ENCODE assay signal across 26 mouse cellular contexts in genomic region chr8:57351861-57352260, GRCm38 (mm10). TPM values are rescaled to one million over a fixed set of nuclear protein-coding genes. Genes with fewer than 3 reads are reported as not detected.
DNase-seq lines count a peak whose midpoint lies in the region; ATAC-seq lines count a peak whose summit lies in the region.
"Had no signal": no experiment of that assay in that cellular context is flagged by ENCODE, and none has a peak within 500 bp of the region (broad histone marks: within the 10 kb centered on the region; RNA-seq: fewer than 3 reads in every experiment).

No protein-coding gene starts in this region.

- peaks cover 80% of the 10 kb centered on the region for H3K27me3 ChIP-seq in neural tube, embryonic 15.5 days (replicated peaks)
- peaks cover 79% of the 10 kb centered on the region for H3K27me3 ChIP-seq in liver, embryonic 12.5 days (replicated peaks)
- H3K27me3 ChIP-seq: CH12.LX, Patski had no signal

- no peak overlapping the region for H3K27ac ChIP-seq in neural tube, embryonic 15.5 days (replicated peaks)
- H3K27ac ChIP-seq in liver, embryonic 12.5 days, result no peak overlapping the region
- H3K27ac ChIP-seq: embryonic facial prominence, embryonic 10.5 days; embryonic facial prominence, embryonic 12.5 days; forebrain, embryonic 13.5 days; forebrain, embryonic 15.5 days had no signal

- ATAC-seq in neural tube, embryonic 15.5 days (ENCODE audit: low FRiP score), result no peak
- ATAC-seq in liver, embryonic 12.5 days, result no peak
- ATAC-seq: activated CD4-positive, CD25-positive, alpha-beta regulatory T cell, adult 4 months; CD4-positive, CD25-positive, alpha-beta regulatory T cell, adult 4 months; forebrain, embryonic 13.5 days; forebrain, embryonic 15.5 days; forebrain, postnatal 0 days; Patski had no signal

- peaks cover 9% of the 10 kb centered on the region for H3K4me1 ChIP-seq in neural tube, embryonic 15.5 days
- H3K4me1 ChIP-seq in liver, embryonic 12.5 days, result no peaks in the 10 kb centered on the region

- H3K9ac ChIP-seq in neural tube, embryonic 15.5 days (replicated peaks), result no peak overlapping the region
- no peak overlapping the region for H3K9ac ChIP-seq in liver, embryonic 12.5 days
- H3K9ac ChIP-seq: embryonic facial prominence, embryonic 12.5 days; forebrain, embryonic 13.5 days; forebrain, embryonic 15.5 days; forebrain, postnatal 0 days had no signal

- H3K4me2 ChIP-seq in neural tube, embryonic 15.5 days, result no peak overlapping the region
- H3K4me2 ChIP-seq in liver, embryonic 12.5 days, result no peak overlapping the region
- H3K4me2 ChIP-seq: embryonic facial prominence, embryonic 12.5 days; forebrain, embryonic 13.5 days; forebrain, embryonic 15.5 days had no signal

- DNase-seq in heart, adult 11 months, result peak; percentile 66
- no peak for DNase-seq in heart, adult 18-20 months
- DNase-seq in neural tube, embryonic 10.5 days (ENCODE audit: extremely low spot score, low spot score), result peak; percentile 13
- DNase-seq: adrenal gland, adult 8-10 months; adrenal gland, postnatal 14 days; adrenal gland, postnatal 36 days; B cell, adult 2 months; cerebellum, adult 11-12 months; cerebellum, adult 2 months; cerebellum, adult 9-10 months; cerebellum, postnatal 10 days; cerebellum, postnatal 25 days; forebrain, postnatal 0 days had no signal

- no peak overlapping the region for H3K4me3 ChIP-seq in neural tube, embryonic 15.5 days (replicated peaks)
- no peak overlapping the region for H3K4me3 ChIP-seq in liver, embryonic 12.5 days
- H3K4me3 ChIP-seq: embryonic facial prominence, embryonic 10.5 days; embryonic facial prominence, embryonic 12.5 days; forebrain, embryonic 13.5 days; forebrain, embryonic 15.5 days had no signal

- WGBS in neural tube, embryonic 15.5 days, result 29% methylated on average over 2 of the region's 2 CpGs
- 26% methylated on average over 2 of the region's 2 CpGs for WGBS in liver, embryonic 12.5 days (ENCODE audit: insufficient replicate concordance)

- H3K9me3 ChIP-seq in neural tube, embryonic 15.5 days (replicated peaks), result no peaks in the 10 kb centered on the region
- no peaks in the 10 kb centered on the region for H3K9me3 ChIP-seq in liver, embryonic 12.5 days (replicated peaks)
- H3K9me3 ChIP-seq: embryonic facial prominence, embryonic 10.5 days; embryonic facial prominence, embryonic 12.5 days; forebrain, embryonic 13.5 days; forebrain, embryonic 15.5 days; G1E had no signal

- H3K36me3 ChIP-seq in neural tube, embryonic 15.5 days, result no peaks in the 10 kb centered on the region
- H3K36me3 ChIP-seq in liver, embryonic 12.5 days, result no peaks in the 10 kb centered on the region
- H3K36me3 ChIP-seq: embryonic facial prominence, embryonic 10.5 days; embryonic facial prominence, embryonic 12.5 days; forebrain, embryonic 15.5 days; G1E had no signal

RNA-seq across cellular contexts. Expression of gene Hand2, which starts 31.1 kb away (rescaled TPM):
- 10 to 100 TPM; 76.2 to 83.1 TPM for total RNA-seq in heart, adult 18-20 months (2021)
- 1.0 TPM in 1 of 2 replicates, not detected in the other for polyA plus RNA-seq in neural tube, embryonic 15.5 days (2015; fragmentation: Nextera tagmentation; extraction: Ambion mirVana)
- 2.5 and 2.6 TPM in 2 replicates for polyA plus RNA-seq in liver, embryonic 12.5 days (2016; fragmentation: Nextera tagmentation; extraction: Ambion mirVana)
- total RNA-seq: CH12.LX; forebrain, postnatal 0 days; G1E had no signal
- polyA plus RNA-seq: activated CD4-positive, CD25-positive, alpha-beta regulatory T cell, adult 4 months; CD4-positive, CD25-positive, alpha-beta regulatory T cell, adult 4 months; cerebellum, adult 2 months; cortical plate, adult 2 months; forebrain, embryonic 11.5 days; forebrain, embryonic 13.5 days; forebrain, embryonic 15.5 days; forebrain, postnatal 0 days; G1E had no signal

Comparison
In these comparisons a context has a peak if more than half of its experiments do, and no peak if none do; other contexts are left out.
1. DNase-seq: peak in heart, adult 11 months (single experiment) and neural tube, embryonic 10.5 days (single experiment); none in heart, adult 18-20 months (0 of 2).